Mouse (Mus musculus) CH12.LX (cell line): ENCODE measurements around the gene Fxr2.

Experiments
- CTCF ChIP-seq, 2 experiments: IDR thresholded peaks in 1 of 2; conservative IDR thresholded peaks in 1 of 2; 2 replicates each; pipeline ENCODE4 v1.5.1; 2011 to 2012; ENCODE audit warnings: low read depth in 2 of 2, low read length in 2 of 2, improper control_type of control experiment in 1 of 2, inconsistent platforms in 1 of 2, mild to moderate bottlenecking in 1 of 2, moderate library complexity in 1 of 2
- E2F4 ChIP-seq: IDR thresholded peaks from 2 replicates; pipeline ENCODE4 v1.6.1; 2011; ENCODE audit warnings: low read depth, low read length, improper control_type of control experiment; ENCODE audit not compliant: insufficient replicate concordance
- EP300 ChIP-seq: IDR thresholded peaks from 2 replicates; pipeline ENCODE4 v1.6.1; 2011; ENCODE audit warnings: low read length, improper control_type of control experiment
- JUND ChIP-seq: conservative IDR thresholded peaks from 2 replicates; pipeline ENCODE4 v1.6.1; 2011; ENCODE audit warnings: low read depth, low read length, improper control_type of control experiment
- MAX ChIP-seq: IDR thresholded peaks from 2 replicates; pipeline ENCODE4 v1.6.1; 2011; ENCODE audit warnings: low read length, improper control_type of control experiment
- MEF2A ChIP-seq: IDR thresholded peaks from 2 replicates; pipeline ENCODE4 v1.6.1; 2014; ENCODE audit warnings: low read depth, mild to moderate bottlenecking, inconsistent platforms, low read length, improper control_type of control experiment, borderline replicate concordance
- MYC ChIP-seq: IDR thresholded peaks from 2 replicates; pipeline ENCODE4 v1.6.1; 2011; ENCODE audit warnings: low read depth, mild to moderate bottlenecking, improper control_type of control experiment, low read length
- NELFE ChIP-seq: IDR thresholded peaks from 2 replicates; pipeline ENCODE4 v1.6.1; 2011; ENCODE audit warnings: low read depth, low read length, improper control_type of control experiment
- PAX5 ChIP-seq: IDR thresholded peaks from 2 replicates; pipeline ENCODE4 v1.6.1; 2012; ENCODE audit warnings: low read length, inconsistent platforms, mixed read lengths
- POLR2A ChIP-seq: IDR thresholded peaks from 2 replicates; pipeline ENCODE4 v1.6.1; 2011; ENCODE audit warnings: low read depth, mild to moderate bottlenecking, improper control_type of control experiment, low read length
- RAD21 ChIP-seq: IDR thresholded peaks from 2 replicates; pipeline ENCODE4 v1.6.1; 2011; ENCODE audit warnings: low read depth, mild to moderate bottlenecking, low read length, improper control_type of control experiment, moderate library complexity
- SIN3A ChIP-seq: IDR thresholded peaks from 2 replicates; pipeline ENCODE4 v1.6.1; 2012; ENCODE audit warnings: low read length, improper control_type of control experiment, inconsistent platforms

GRCm38 (mm10) chr11:69590622-69591021 lies 42.2 kb upstream of the Fxr2 start:
- TF ChIP-seq EP300 (no peak), CTCF (conservative IDR thresholded peaks at IDR 0.05 in 1 of 2, IDR thresholded peaks at IDR 0.05 in 1 of 2; ENCODE audit: low read depth in 2 of 2, low read length in 2 of 2) (no peak), NELFE (no peak), E2F4 (no peak), MEF2A (no peak), POLR2A (no peak), MAX (no peak), RAD21 (no peak), MYC (no peak), JUND (no peak), SIN3A (no peak), PAX5 (no peak)
